Mouse (Mus musculus) left cerebral cortex, postnatal 36 days (tissue): ENCODE measurements around the gene Phf5a. TPM values are rescaled to one million over a fixed set of nuclear protein-coding genes. Genes with fewer than 3 reads are reported as not detected.

Experiments used
- DNase-seq, 2 experiments: peaks; one replicate each; pipeline ENCODE4 v3.0.0; 2021 to 2022; ENCODE audit warnings: low spot score in 2 of 2, mixed read lengths in 1 of 2
- intact Hi-C: fragments of 180-260 bp; cut with DNase I; formaldehyde crosslinking; loops from one replicate; pipeline ENCODE4 v1.15.1; 2025
- total RNA-seq, 2 experiments: library from RNA; stranded (reverse); gene quantifications; 2 replicates each; pipeline ENCODE4 v1.2.3; 2021

The Phf5a gene
- total RNA-seq, 2 experiments from 2014 or later: 31.0 to 36.3 TPM

- DNase-seq: no peak
- intact Hi-C loops: no loop called here
Observed at GRCm38 (mm10) chr15:81886795-81887550, 15.3 kb upstream of the Phf5a start.

- intact Hi-C loops: no loop called here
- no peak for DNase-seq
Observed at GRCm38 (mm10) chr15:81885418-81885934, 13.8 kb upstream of the Phf5a start.

- intact Hi-C loops: no loop called here
- no peak for DNase-seq
Observed at GRCm38 (mm10) chr15:81882348-81882747, 10.6 kb upstream of the Phf5a start.

- DNase-seq: peak; percentile 83 to 84
- intact Hi-C loops: no loop called here
Observed at GRCm38 (mm10) chr15:81879531-81880401, 8.1 kb upstream of the Phf5a start.

GRCm38 (mm10) chr15:81872262-81873136, 788 bp upstream of the Phf5a start, which contains the start of gene Aco2:
Gene Aco2 (plus strand): TSS chr15:81872309.
- intact Hi-C loops: loop anchor here (2.0 kb wide), 1 partner anchor 14 kb away; the partner anchor contains the start of gene Tob2
- DNase-seq: peak; percentile 97 to 99

GRCm38 (mm10) chr15:81869985-81870384, 1.7 kb downstream of the Phf5a start:
- intact Hi-C loops: no loop called here
- no peak for DNase-seq

GRCm38 (mm10) chr15:81864238-81864637, 7.5 kb downstream of the Phf5a start:
- no peak for DNase-seq

GRCm38 (mm10) chr15:81860471-81861135, 11.1 kb downstream of the Phf5a start:
- DNase-seq: peak in 1 of 2 experiments; percentile 39

More at GRCm38 (mm10) chr15:81864238-81864637, 7.5 kb downstream of the Phf5a start:
- intact Hi-C loops: no loop called here

GRCm38 (mm10) chr15:81859330-81860255, 12.1 kb downstream of the Phf5a start:
- peak; percentile 85 to 86 for DNase-seq
- intact Hi-C loops: loop anchor here (2.0 to 5.0 kb wide), 2 partner anchors 13 to 47 kb away; partner anchors contain the start of gene Aco2

More at GRCm38 (mm10) chr15:81860471-81861135, 11.1 kb downstream of the Phf5a start:
- intact Hi-C loops: no loop called here

GRCm38 (mm10) chr15:81858517-81859329, 13.0 kb downstream of the Phf5a start, which contains the start of gene Tob2:
Gene Tob2 (minus strand): TSS chr15:81858796.
- DNase-seq: peak; percentile 79 to 81
- intact Hi-C loops: loop anchor here (2.0 to 5.0 kb wide), 2 partner anchors 14 to 46 kb away; partner anchors contain the start of gene Aco2

GRCm38 (mm10) chr15:81858138-81858516, 13.6 kb downstream of the Phf5a start:
- intact Hi-C loops: loop anchor here (2.0 to 5.0 kb wide), 2 partner anchors 15 to 46 kb away; partner anchors contain the start of gene Aco2
- peak; percentile 95 to 96 for DNase-seq

GRCm38 (mm10) chr15:81857724-81858116, 14.0 kb downstream of the Phf5a start:
- intact Hi-C loops: loop anchor here (2.0 to 5.0 kb wide), 3 partner anchors 15 to 45 kb away; partner anchors contain the start of gene Aco2
- DNase-seq: no peak

GRCm38 (mm10) chr15:81856938-81857723, 14.6 kb downstream of the Phf5a start:
- intact Hi-C loops: loop anchor here (2.0 to 5.0 kb wide), 2 partner anchors 26 to 45 kb away; no protein-coding TSS in a partner anchor
- DNase-seq: no peak

- intact Hi-C loops: loop anchor here (2.0 to 5.0 kb wide), 2 partner anchors 25 to 44 kb away; no protein-coding TSS in a partner anchor
- peak; percentile 83 to 86 for DNase-seq
Observed at GRCm38 (mm10) chr15:81856030-81856790, 15.5 kb downstream of the Phf5a start.

GRCm38 (mm10) chr15:81853081-81853480, 18.6 kb downstream of the Phf5a start:
- DNase-seq: no peak
- intact Hi-C loops: no loop called here
